Mouse (Mus musculus): ENCODE data around the gene Rtn1. TPM values are rescaled to one million over a fixed set of nuclear protein-coding genes. Genes with fewer than 3 reads are reported as not detected.

Gene Rtn1
- total and polyA plus RNA-seq, 2 experiments from 2014 or later = 6.5 to 11.7 TPM

- Histone ChIP-seq H3K9ac (replicated peaks; ENCODE audit: low read depth, low read length) (no peak overlapping the region), H3K4me3 (ENCODE audit: low read depth, low read length) (no peak overlapping the region), H3K4me1 (ENCODE audit: control insufficient read depth, insufficient read depth) (no peaks in the 10 kb centered on the region), H3K27ac (ENCODE audit: low read depth) (no peak overlapping the region), H3K9me3 (replicated peaks; ENCODE audit: control insufficient read depth, low read length) (no peaks in the 10 kb centered on the region), H3K4me2 (ENCODE audit: low read depth, low read length) (no peak overlapping the region), H3K27me3 (ENCODE audit: control insufficient read depth, insufficient read depth, low read length) (no peaks in the 10 kb centered on the region), H3K36me3 (replicated peaks; ENCODE audit: control insufficient read depth, insufficient read depth, low read length) (no peaks in the 10 kb centered on the region)
- TF ChIP-seq CTCF (IDR thresholded peaks at IDR 0.05; ENCODE audit: low read depth) (no peak), EP300 (IDR thresholded peaks at IDR 0.05; ENCODE audit: low read depth) (no peak)
- 62% methylated on average over 5 of the region's 5 CpGs for WGBS
- DNase-seq (ENCODE audit: low spot score) = no peak
- no peak for ATAC-seq (ENCODE audit: insufficient read depth, low read depth)
Measured at GRCm38 (mm10) chr12:72332488-72333013, 76.3 kb downstream of the Rtn1 start.

- ATAC-seq (ENCODE audit: insufficient read depth, low read depth) (no peak), DNase-seq (ENCODE audit: low spot score) (no peak)
- no peak overlapping the region for H3K9ac ChIP-seq (replicated peaks; ENCODE audit: low read depth, low read length)
- H3K4me2 ChIP-seq (ENCODE audit: low read depth, low read length) = no peak overlapping the region
- TF ChIP-seq CTCF (IDR thresholded peaks at IDR 0.05; ENCODE audit: low read depth) = no peak
- TF ChIP-seq EP300 (IDR thresholded peaks at IDR 0.05; ENCODE audit: low read depth) = no peak
- H3K27me3 ChIP-seq (ENCODE audit: control insufficient read depth, insufficient read depth, low read length) = no peaks in the 10 kb centered on the region
- H3K4me3 ChIP-seq (ENCODE audit: low read depth, low read length) = no peak overlapping the region
- H3K36me3 ChIP-seq (replicated peaks; ENCODE audit: control insufficient read depth, insufficient read depth, low read length) = no peaks in the 10 kb centered on the region
- H3K4me1 ChIP-seq (ENCODE audit: control insufficient read depth, insufficient read depth) = no peaks in the 10 kb centered on the region
- WGBS = 78% methylated on average over 7 of the region's 7 CpGs
- H3K27ac ChIP-seq (ENCODE audit: low read depth) = no peak overlapping the region
- H3K9me3 ChIP-seq (replicated peaks; ENCODE audit: control insufficient read depth, low read length) = no peaks in the 10 kb centered on the region
Measured at GRCm38 (mm10) chr12:72331912-72332487, 76.9 kb downstream of the Rtn1 start.

GRCm38 (mm10) chr12:72326087-72326486 lies 82.8 kb downstream of the Rtn1 start:
- TF ChIP-seq CTCF (IDR thresholded peaks at IDR 0.05; ENCODE audit: low read depth) = no peak
- TF ChIP-seq EP300 (IDR thresholded peaks at IDR 0.05; ENCODE audit: low read depth) = no peak
- H3K4me2 ChIP-seq (ENCODE audit: low read depth, low read length) = no peak overlapping the region
- ATAC-seq (ENCODE audit: insufficient read depth, low read depth) = no peak
- H3K27ac ChIP-seq (ENCODE audit: low read depth) = no peak overlapping the region
- no peak overlapping the region for H3K4me3 ChIP-seq (ENCODE audit: low read depth, low read length)
- H3K4me1 ChIP-seq (ENCODE audit: control insufficient read depth, insufficient read depth) = no peaks in the 10 kb centered on the region
- H3K36me3 ChIP-seq (replicated peaks; ENCODE audit: control insufficient read depth, insufficient read depth, low read length) = no peaks in the 10 kb centered on the region
- H3K27me3 ChIP-seq (ENCODE audit: control insufficient read depth, insufficient read depth, low read length) = no peaks in the 10 kb centered on the region
- no peak for DNase-seq (ENCODE audit: low spot score)
- no peaks in the 10 kb centered on the region for H3K9me3 ChIP-seq (replicated peaks; ENCODE audit: control insufficient read depth, low read length)
- no peak overlapping the region for H3K9ac ChIP-seq (replicated peaks; ENCODE audit: low read depth, low read length)

- no peak for TF ChIP-seq CTCF (IDR thresholded peaks at IDR 0.05; ENCODE audit: low read depth)
- no peak for TF ChIP-seq EP300 (IDR thresholded peaks at IDR 0.05; ENCODE audit: low read depth)
- no peaks in the 10 kb centered on the region for H3K36me3 ChIP-seq (replicated peaks; ENCODE audit: control insufficient read depth, insufficient read depth, low read length)
- H3K27me3 ChIP-seq (ENCODE audit: control insufficient read depth, insufficient read depth, low read length) = no peaks in the 10 kb centered on the region
- ATAC-seq (ENCODE audit: insufficient read depth, low read depth) (no peak), DNase-seq (ENCODE audit: low spot score) (no peak)
- H3K9me3 ChIP-seq (replicated peaks; ENCODE audit: control insufficient read depth, low read length) = no peaks in the 10 kb centered on the region
- 61% methylated on average over 5 of the region's 5 CpGs for WGBS
- no peak overlapping the region for H3K4me3 ChIP-seq (ENCODE audit: low read depth, low read length)
- no peak overlapping the region for H3K9ac ChIP-seq (replicated peaks; ENCODE audit: low read depth, low read length)
- H3K4me1 ChIP-seq (ENCODE audit: control insufficient read depth, insufficient read depth) = no peaks in the 10 kb centered on the region
- H3K27ac ChIP-seq (ENCODE audit: low read depth) = no peak overlapping the region
- H3K4me2 ChIP-seq (ENCODE audit: low read depth, low read length) = no peak overlapping the region
Measured at GRCm38 (mm10) chr12:72325025-72325424, 83.8 kb downstream of the Rtn1 start.

- WGBS = 64% methylated on average over 10 of the region's 10 CpGs
- Histone ChIP-seq H3K9me3 (replicated peaks; ENCODE audit: control insufficient read depth, low read length) (no peaks in the 10 kb centered on the region), H3K27me3 (ENCODE audit: control insufficient read depth, insufficient read depth, low read length) (no peaks in the 10 kb centered on the region), H3K36me3 (replicated peaks; ENCODE audit: control insufficient read depth, insufficient read depth, low read length) (no peaks in the 10 kb centered on the region), H3K4me3 (ENCODE audit: low read depth, low read length) (no peak overlapping the region), H3K4me1 (ENCODE audit: control insufficient read depth, insufficient read depth) (no peaks in the 10 kb centered on the region), H3K27ac (ENCODE audit: low read depth) (no peak overlapping the region), H3K9ac (replicated peaks; ENCODE audit: low read depth, low read length) (no peak overlapping the region), H3K4me2 (ENCODE audit: low read depth, low read length) (no peak overlapping the region)
- no peak for DNase-seq (ENCODE audit: low spot score)
- TF ChIP-seq EP300 (IDR thresholded peaks at IDR 0.05; ENCODE audit: low read depth) = no peak
- TF ChIP-seq CTCF (IDR thresholded peaks at IDR 0.05; ENCODE audit: low read depth) = no peak
- ATAC-seq (ENCODE audit: insufficient read depth, low read depth) = no peak
Measured at GRCm38 (mm10) chr12:72324210-72324871, 84.5 kb downstream of the Rtn1 start.
